Mouse (Mus musculus): ENCODE measurements around the gene Cort. TPM values are rescaled to one million over a fixed set of nuclear protein-coding genes. Genes with fewer than 3 reads are reported as not detected.
A peak's percentile ranks its signal among the peaks of the same experiment; 100 is the strongest.
"Not testable (repeated sequence)": the region's sequence is repeated elsewhere in the genome, so short reads cannot be mapped to it uniquely, and the experiment has no call there.

Gene Cort
- 0.41 and 0.64 TPM in 2 replicates for polyA plus RNA-seq (2015; fragmentation: Nextera tagmentation; extraction: Ambion mirVana)

DNA sequence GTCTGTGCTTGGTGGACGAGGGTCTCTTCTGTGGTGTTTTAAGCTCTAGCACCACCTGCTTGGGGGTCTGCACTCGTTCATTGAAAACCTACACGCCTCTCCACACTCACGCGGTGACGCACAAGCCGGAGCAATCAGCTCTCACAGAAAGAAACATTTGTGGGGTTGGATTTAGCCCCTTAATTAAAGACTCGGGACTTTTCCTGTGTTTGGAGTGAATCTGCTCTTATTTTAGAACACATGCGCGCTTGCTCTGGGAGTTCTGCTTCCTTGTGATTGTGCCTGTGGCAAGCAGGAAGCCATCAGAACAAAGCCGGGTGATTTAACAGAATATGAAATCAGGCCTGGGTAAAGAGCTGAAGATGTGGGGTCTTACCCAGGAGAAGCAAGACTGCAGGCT, at the start of gene Cort:
Gene Cort (minus strand): TSS at position 101 of the 400 bp plus-strand sequence.
- H3K27ac ChIP-seq (ENCODE audit: low read depth, low read length): no peak within 1 kb of the TSS
- H3K27me3 ChIP-seq (replicated peaks; ENCODE audit: control insufficient read depth, insufficient read depth, low read length): no peaks in the 10 kb centered on the region
- no peaks in the 10 kb centered on the region for H3K9me3 ChIP-seq (ENCODE audit: control insufficient read depth, low read length)
- H3K4me3 ChIP-seq (ENCODE audit: low read length): no peak within 1 kb of the TSS
- 90% methylated on average over 11 of the region's 11 CpGs for WGBS
- H3K4me2 ChIP-seq (ENCODE audit: low read length): no peak within 1 kb of the TSS
- peaks cover 1% of the 10 kb centered on the region; the same call in 1 of the 2 replicates for H3K36me3 ChIP-seq (ENCODE audit: control insufficient read depth, insufficient read depth, low read length)
- no peaks in the 10 kb centered on the region for H3K4me1 ChIP-seq (ENCODE audit: control insufficient read depth, insufficient read depth, low read depth, low read length)
- no peak within 1 kb of the TSS for H3K9ac ChIP-seq (ENCODE audit: low read depth, low read length)
- ATAC-seq: no peak

GRCm38 (mm10) chr4:149173661-149174060, 47.1 kb upstream of the Cort start:
- H3K4me1 ChIP-seq (ENCODE audit: control insufficient read depth, insufficient read depth, low read depth, low read length): no peaks in the 10 kb centered on the region; the same call in 1 of the 2 replicates
- H3K27me3 ChIP-seq (replicated peaks; ENCODE audit: control insufficient read depth, insufficient read depth, low read length): no peaks in the 10 kb centered on the region
- peaks cover 4% of the 10 kb centered on the region; the same call in 1 of the 2 replicates for H3K36me3 ChIP-seq (ENCODE audit: control insufficient read depth, insufficient read depth, low read length)
- no peak for ATAC-seq
- 91% methylated on average over 6 of the region's 6 CpGs for WGBS
- H3K4me2 ChIP-seq (ENCODE audit: low read length): no peak overlapping the region
- no peak overlapping the region for H3K27ac ChIP-seq (ENCODE audit: low read depth, low read length)
- H3K4me3 ChIP-seq (ENCODE audit: low read length): no peak overlapping the region
- no peaks in the 10 kb centered on the region for H3K9me3 ChIP-seq (ENCODE audit: control insufficient read depth, low read length)
- no peak overlapping the region for H3K9ac ChIP-seq (ENCODE audit: low read depth, low read length)

DNA sequence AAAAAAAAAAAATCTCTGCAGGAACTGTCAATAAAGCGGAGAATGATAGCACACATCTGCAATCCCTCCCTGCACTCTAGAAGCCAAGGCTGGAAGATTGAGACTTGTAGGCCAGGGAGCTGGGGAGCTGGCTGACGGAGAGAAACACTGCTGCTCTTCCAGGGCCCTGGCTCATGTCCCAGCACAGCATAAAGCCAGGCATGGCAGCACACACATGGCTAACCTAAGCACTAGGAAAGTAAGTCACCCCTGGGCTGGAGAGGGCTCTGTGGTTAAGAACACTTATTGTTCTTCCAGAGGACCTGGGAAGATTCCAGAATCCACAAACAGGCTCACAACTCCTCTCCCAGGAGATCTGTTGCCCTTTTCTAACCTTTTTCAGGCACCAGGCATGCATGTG, 46.1 kb upstream of the Cort start:
- Histone ChIP-seq H3K27me3 (replicated peaks; ENCODE audit: control insufficient read depth, insufficient read depth, low read length) (no peaks in the 10 kb centered on the region), H3K4me1 (ENCODE audit: control insufficient read depth, insufficient read depth, low read depth, low read length) (no peaks in the 10 kb centered on the region; the same call in 1 of the 2 replicates), H3K9ac (ENCODE audit: low read depth, low read length) (no peak overlapping the region), H3K36me3 (ENCODE audit: control insufficient read depth, insufficient read depth, low read length) (no peaks in the 10 kb centered on the region), H3K27ac (ENCODE audit: low read depth, low read length) (peak overlapping the region; percentile 54), H3K4me3 (ENCODE audit: low read length) (no peak overlapping the region), H3K9me3 (ENCODE audit: control insufficient read depth, low read length) (no peaks in the 10 kb centered on the region), H3K4me2 (ENCODE audit: low read length) (no peak overlapping the region)
- ATAC-seq: no peak
- WGBS: 48% methylated on average over 2 of the region's 2 CpGs

DNA sequence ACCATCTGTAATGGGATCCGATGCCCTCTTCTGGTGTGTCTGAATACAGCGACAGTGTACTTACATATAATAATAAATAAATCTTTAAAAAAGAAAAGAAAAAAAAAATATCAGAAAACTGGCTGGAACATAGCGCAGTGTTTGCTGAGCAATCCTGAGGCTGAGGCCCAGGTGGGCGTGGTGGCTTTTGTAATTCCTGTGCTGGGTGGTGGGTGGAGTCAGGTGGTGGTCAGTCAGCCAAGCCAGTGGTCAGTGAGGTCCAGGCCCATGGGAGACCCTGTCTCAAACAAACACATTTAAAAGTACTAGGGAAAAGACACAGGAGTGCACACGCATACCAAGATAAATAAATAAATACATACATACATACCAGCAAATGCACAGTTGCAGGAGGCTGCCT, 45.5 kb upstream of the Cort start:
- Histone ChIP-seq H3K36me3 (ENCODE audit: control insufficient read depth, insufficient read depth, low read length) (no peaks in the 10 kb centered on the region), H3K9me3 (ENCODE audit: control insufficient read depth, low read length) (no peaks in the 10 kb centered on the region), H3K4me2 (ENCODE audit: low read length) (no peak overlapping the region), H3K4me3 (ENCODE audit: low read length) (no peak overlapping the region), H3K27ac (ENCODE audit: low read depth, low read length) (peak overlapping the region; percentile 54; the same call in 1 of the 2 replicates), H3K27me3 (replicated peaks; ENCODE audit: control insufficient read depth, insufficient read depth, low read length) (no peaks in the 10 kb centered on the region), H3K9ac (ENCODE audit: low read depth, low read length) (no peak overlapping the region), H3K4me1 (ENCODE audit: control insufficient read depth, insufficient read depth, low read depth, low read length) (no peaks in the 10 kb centered on the region; the same call in 1 of the 2 replicates)
- no peak for ATAC-seq
- 94% methylated on average over 5 of the region's 5 CpGs for WGBS

DNA sequence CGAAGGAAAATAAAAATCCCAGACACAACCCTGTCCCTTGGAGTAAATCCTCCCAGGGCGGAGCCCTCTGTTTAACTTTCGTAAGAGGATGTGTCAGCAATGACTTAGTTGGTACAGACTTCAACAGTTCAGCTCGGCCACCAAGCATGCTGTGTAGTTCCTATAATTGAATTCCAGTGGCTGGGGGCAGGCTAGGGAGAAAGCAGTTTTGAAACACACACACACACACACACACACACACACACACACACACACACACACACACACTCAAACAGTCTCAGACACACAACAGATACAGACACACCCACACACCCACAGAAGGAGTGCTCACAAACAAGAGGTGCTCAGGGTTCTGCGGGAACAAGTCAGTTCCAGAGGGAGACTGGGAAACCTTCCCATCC, 45.0 kb upstream of the Cort start:
- ATAC-seq: no peak
- Histone ChIP-seq H3K36me3 (ENCODE audit: control insufficient read depth, insufficient read depth, low read length) (no peaks in the 10 kb centered on the region), H3K27ac (ENCODE audit: low read depth, low read length) (no peak overlapping the region), H3K27me3 (replicated peaks; ENCODE audit: control insufficient read depth, insufficient read depth, low read length) (no peaks in the 10 kb centered on the region), H3K4me1 (ENCODE audit: control insufficient read depth, insufficient read depth, low read depth, low read length) (no peaks in the 10 kb centered on the region; the same call in 1 of the 2 replicates), H3K4me2 (ENCODE audit: low read length) (no peak overlapping the region), H3K9me3 (ENCODE audit: control insufficient read depth, low read length) (no peaks in the 10 kb centered on the region), H3K9ac (ENCODE audit: low read depth, low read length) (no peak overlapping the region), H3K4me3 (ENCODE audit: low read length) (no peak overlapping the region)
- 83% methylated on average over 5 of the region's 5 CpGs for whole genome bisulfite sequencing

DNA sequence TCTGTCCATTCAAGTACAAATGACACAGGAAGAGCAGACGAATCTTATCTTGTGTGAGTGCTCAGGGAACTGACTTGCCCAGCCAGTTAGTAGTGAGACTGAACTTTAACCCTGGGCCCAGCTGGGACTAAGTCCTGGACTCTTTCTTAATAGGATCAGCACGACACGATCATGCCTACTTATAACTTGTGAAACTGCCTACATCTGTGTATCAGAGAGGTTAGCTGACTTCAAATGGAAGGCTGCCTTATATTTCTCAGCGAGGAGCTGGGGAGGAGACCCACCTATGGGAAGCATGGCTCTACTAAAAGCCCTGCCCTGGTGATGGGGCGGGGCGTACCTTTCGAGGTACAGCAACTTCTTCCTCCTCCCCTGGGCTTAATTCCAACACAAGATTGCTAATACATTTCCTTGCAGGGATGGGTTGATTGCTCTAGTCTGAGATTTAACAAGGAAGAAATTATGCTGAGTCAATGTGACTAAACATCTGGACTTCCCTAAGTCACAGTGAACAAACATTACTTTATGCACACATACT, 43.9 kb upstream of the Cort start:
- no peak overlapping the region for H3K9ac ChIP-seq (ENCODE audit: low read depth, low read length)
- H3K36me3 ChIP-seq (ENCODE audit: control insufficient read depth, insufficient read depth, low read length): no peaks in the 10 kb centered on the region
- 74% methylated on average over 7 of the region's 7 CpGs for WGBS
- H3K4me2 ChIP-seq (ENCODE audit: low read length): no peak overlapping the region
- H3K27ac ChIP-seq (ENCODE audit: low read depth, low read length): no peak overlapping the region
- H3K4me1 ChIP-seq (ENCODE audit: control insufficient read depth, insufficient read depth, low read depth, low read length): peaks cover 4% of the 10 kb centered on the region
- H3K27me3 ChIP-seq (replicated peaks; ENCODE audit: control insufficient read depth, insufficient read depth, low read length): no peaks in the 10 kb centered on the region
- no peaks in the 10 kb centered on the region for H3K9me3 ChIP-seq (ENCODE audit: control insufficient read depth, low read length)
- ATAC-seq: no peak
- H3K4me3 ChIP-seq (ENCODE audit: low read length): no peak overlapping the region

DNA sequence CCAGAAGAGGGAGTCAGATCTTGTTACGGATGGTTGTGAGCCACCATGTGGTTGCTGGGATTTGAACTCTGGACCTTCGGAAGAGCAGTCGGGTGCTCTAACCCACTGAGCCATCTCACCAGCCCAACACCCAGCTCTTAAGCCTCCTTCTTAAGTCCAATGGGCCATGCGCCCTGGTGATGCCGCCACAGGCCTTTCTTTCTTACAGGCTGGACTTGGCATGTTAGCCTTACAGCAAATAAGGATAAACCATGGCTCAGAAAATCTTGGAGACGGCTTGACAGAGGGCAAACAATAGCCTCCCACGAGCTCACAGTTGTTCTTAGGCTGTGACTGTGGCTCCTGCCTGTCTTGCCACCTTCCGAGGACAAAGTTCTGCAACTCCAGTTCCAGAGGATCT, 43.4 kb upstream of the Cort start:
- H3K4me3 ChIP-seq (ENCODE audit: low read length); H3K4me2 ChIP-seq (ENCODE audit: low read length); ATAC-seq; H3K36me3 ChIP-seq (ENCODE audit: control insufficient read depth, insufficient read depth, low read length); H3K9me3 ChIP-seq (ENCODE audit: control insufficient read depth, low read length); H3K9ac ChIP-seq (ENCODE audit: low read depth, low read length); H3K27me3 ChIP-seq (replicated peaks; ENCODE audit: control insufficient read depth, insufficient read depth, low read length); H3K27ac ChIP-seq (ENCODE audit: low read depth, low read length); H3K4me1 ChIP-seq (ENCODE audit: control insufficient read depth, insufficient read depth, low read depth, low read length): not testable (repeated sequence)
- 80% methylated on average over 7 of the region's 8 CpGs for WGBS

- no peak for ATAC-seq
- Histone ChIP-seq H3K9ac (ENCODE audit: low read depth, low read length) (no peak overlapping the region), H3K4me3 (ENCODE audit: low read length) (no peak overlapping the region), H3K4me2 (ENCODE audit: low read length) (no peak overlapping the region), H3K27me3 (replicated peaks; ENCODE audit: control insufficient read depth, insufficient read depth, low read length) (no peaks in the 10 kb centered on the region), H3K36me3 (ENCODE audit: control insufficient read depth, insufficient read depth, low read length) (no peaks in the 10 kb centered on the region), H3K9me3 (ENCODE audit: control insufficient read depth, low read length) (no peaks in the 10 kb centered on the region), H3K4me1 (ENCODE audit: control insufficient read depth, insufficient read depth, low read depth, low read length) (peaks cover 8% of the 10 kb centered on the region), H3K27ac (ENCODE audit: low read depth, low read length) (no peak overlapping the region)
- WGBS: 84% methylated on average over 2 of the region's 2 CpGs
These were observed 41.5 kb upstream of the Cort start for GRCm38 (mm10) chr4:149168016-149168415.

DNA sequence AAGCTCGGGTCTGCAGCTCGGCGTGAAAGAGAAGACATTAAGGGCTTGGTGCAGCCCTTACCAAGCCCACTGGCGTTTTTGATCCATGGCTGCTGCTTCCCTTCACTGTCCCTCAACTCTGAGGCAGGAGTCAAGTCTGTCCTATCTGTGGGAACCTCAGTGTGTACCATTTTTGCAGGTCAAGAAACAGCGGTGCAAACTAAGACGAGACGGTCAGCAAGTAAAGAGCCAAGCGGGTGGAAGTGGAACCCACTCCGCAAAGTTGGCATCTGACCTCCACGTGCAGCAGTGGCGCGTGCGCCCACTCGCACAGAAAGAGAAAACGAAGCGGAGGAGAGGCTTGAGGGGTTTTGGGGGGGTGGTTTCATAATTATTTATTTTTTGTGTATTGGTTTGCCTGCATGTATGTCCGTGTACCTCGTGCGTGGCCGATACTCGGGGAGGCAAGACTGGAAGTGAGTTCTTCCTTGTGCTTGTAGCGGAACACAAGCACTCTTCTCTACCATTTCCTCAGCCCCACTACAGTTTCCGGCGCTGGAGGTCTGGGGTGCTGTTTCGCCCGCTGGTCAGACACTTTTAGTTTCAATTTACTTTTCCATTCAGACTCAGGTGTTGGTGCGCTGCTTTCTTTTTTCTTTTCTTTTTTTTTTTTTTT, 40.5 kb upstream of the Cort start:
- Histone ChIP-seq H3K9ac (ENCODE audit: low read depth, low read length) (peak overlapping the region; percentile 65), H3K27ac (ENCODE audit: low read depth, low read length) (peak overlapping the region; percentile 74), H3K36me3 (ENCODE audit: control insufficient read depth, insufficient read depth, low read length) (no peaks in the 10 kb centered on the region), H3K27me3 (replicated peaks; ENCODE audit: control insufficient read depth, insufficient read depth, low read length) (no peaks in the 10 kb centered on the region), H3K4me1 (ENCODE audit: control insufficient read depth, insufficient read depth, low read depth, low read length) (peaks cover 8% of the 10 kb centered on the region), H3K4me3 (ENCODE audit: low read length) (peak overlapping the region; percentile 85), H3K4me2 (ENCODE audit: low read length) (peak overlapping the region; percentile 96), H3K9me3 (ENCODE audit: control insufficient read depth, low read length) (no peaks in the 10 kb centered on the region)
- 3% methylated on average over 27 of the region's 27 CpGs for WGBS
- ATAC-seq: peak; percentile 73
